ENCODE assay signal across 18 mouse cellular contexts in genomic region chr1:23365614-23366013, GRCm38 (mm10). TPM values are rescaled to one million over a fixed set of nuclear protein-coding genes. Genes with fewer than 3 reads are reported as not detected.
DNase-seq lines count a peak whose midpoint lies in the region; ATAC-seq lines count a peak whose summit lies in the region.
"Had no signal": no experiment of that assay in that cellular context is flagged by ENCODE, and none has a peak within 500 bp of the region (broad histone marks: within the 10 kb centered on the region; RNA-seq: fewer than 3 reads in every experiment).

No protein-coding gene starts in this region.

- no peak overlapping the region for H3K4me3 ChIP-seq in forebrain, embryonic 16.5 days (replicated peaks; ENCODE audit: low read length)
- no peak overlapping the region for H3K4me3 ChIP-seq in forebrain, embryonic 12.5 days (replicated peaks)
- H3K4me3 ChIP-seq: embryonic facial prominence, embryonic 10.5 days; embryonic facial prominence, embryonic 12.5 days had no signal

- 80% methylated on average over 2 of the region's 2 CpGs for WGBS in forebrain, embryonic 16.5 days
- WGBS in forebrain, embryonic 12.5 days, result 95% methylated on average over 2 of the region's 2 CpGs

- H3K4me2 ChIP-seq in forebrain, embryonic 16.5 days (ENCODE audit: low read length), result no peak overlapping the region
- H3K4me2 ChIP-seq in forebrain, embryonic 12.5 days, result no peak overlapping the region
- H3K4me2 ChIP-seq: embryonic facial prominence, embryonic 12.5 days had no signal

- no peak for DNase-seq in frontal cortex, postnatal 10 days (ENCODE audit: low spot score in 2 of 2)
- DNase-seq in brain, adult 2 months (ENCODE audit: low read depth, low spot score), result peak; percentile 62
- no peak for DNase-seq in left cerebral cortex, adult 9 months (ENCODE audit: low spot score in 2 of 2)
- DNase-seq: adrenal gland, adult 2 months; adrenal gland, postnatal 10 days; adrenal gland, postnatal 25 days; cerebellum, adult 11-12 months; cerebellum, adult 2 months; cerebellum, adult 9-10 months; cerebellum, postnatal 10 days; cerebellum, postnatal 25 days had no signal

- H3K27ac ChIP-seq in forebrain, embryonic 16.5 days (ENCODE audit: low read length), result no peak overlapping the region
- no peak overlapping the region for H3K27ac ChIP-seq in forebrain, embryonic 12.5 days
- H3K27ac ChIP-seq: embryonic facial prominence, embryonic 10.5 days; embryonic facial prominence, embryonic 12.5 days had no signal

- H3K4me1 ChIP-seq in forebrain, embryonic 16.5 days (replicated peaks; ENCODE audit: control insufficient read depth, insufficient read depth, low read length), result no peaks in the 10 kb centered on the region
- no peaks in the 10 kb centered on the region for H3K4me1 ChIP-seq in forebrain, embryonic 12.5 days
- H3K4me1 ChIP-seq: embryonic facial prominence, embryonic 10.5 days; embryonic facial prominence, embryonic 12.5 days had no signal

- ATAC-seq in forebrain, embryonic 16.5 days, result peak; percentile 45; the same call in 1 of the 2 replicates
- ATAC-seq in forebrain, embryonic 12.5 days (ENCODE audit: low FRiP score), result no peak
- ATAC-seq in frontal cortex, adult (ENCODE audit: low TSS enrichment), result peak; percentile 94
- ATAC-seq in megakaryocyte-erythroid progenitor cell, adult 5-6 weeks (replicated peaks; ENCODE audit: low FRiP score, low TSS enrichment, poor library complexity, severe bottlenecking), result 0 out of 2 replicates have a peak, but pooled peaks have one; percentile 37
- ATAC-seq: forebrain, embryonic 14.5 days had no signal

- H3K27me3 ChIP-seq in forebrain, embryonic 16.5 days (replicated peaks; ENCODE audit: control insufficient read depth, insufficient read depth, low read length), result no peaks in the 10 kb centered on the region
- H3K27me3 ChIP-seq in forebrain, embryonic 12.5 days, result no peaks in the 10 kb centered on the region
- H3K27me3 ChIP-seq: embryonic facial prominence, embryonic 12.5 days had no signal

- no peaks in the 10 kb centered on the region for H3K9me3 ChIP-seq in forebrain, embryonic 16.5 days (ENCODE audit: control insufficient read depth, low read length)
- no peaks in the 10 kb centered on the region for H3K9me3 ChIP-seq in forebrain, embryonic 12.5 days
- H3K9me3 ChIP-seq: embryonic facial prominence, embryonic 10.5 days; embryonic facial prominence, embryonic 12.5 days had no signal

- no peak overlapping the region for H3K9ac ChIP-seq in forebrain, embryonic 16.5 days (replicated peaks; ENCODE audit: low read depth, low read length)
- H3K9ac ChIP-seq in forebrain, embryonic 12.5 days, result no peak overlapping the region
- H3K9ac ChIP-seq: embryonic facial prominence, embryonic 12.5 days had no signal

- H3K36me3 ChIP-seq in forebrain, embryonic 16.5 days (ENCODE audit: control insufficient read depth, insufficient read depth), result no peaks in the 10 kb centered on the region
- H3K36me3 ChIP-seq in forebrain, embryonic 12.5 days (replicated peaks), result peaks cover 3% of the 10 kb centered on the region; the same call in 1 of the 2 replicates
- H3K36me3 ChIP-seq: embryonic facial prominence, embryonic 12.5 days had no signal

RNA-seq across cellular contexts. Expression of gene Ogfrl1, which starts 32.0 kb away (rescaled TPM):
- polyA plus RNA-seq in forebrain, embryonic 16.5 days (2015; fragmentation: Nextera tagmentation; extraction: Ambion mirVana), result 11.6 and 14.3 TPM in 2 replicates
- polyA plus RNA-seq in forebrain, embryonic 12.5 days (2016; fragmentation: Nextera tagmentation; extraction: Ambion mirVana), result 8.9 and 9.3 TPM in 2 replicates
- total RNA-seq in megakaryocyte-erythroid progenitor cell, adult 5-6 weeks (2014; fragmentation: Nextera tagmentation), result 22.1 and 24.1 TPM in 2 replicates
- total RNA-seq in megakaryocyte-erythroid progenitor cell, adult 5-6 weeks (2017), result 20.9 and 31.8 TPM in 2 replicates
